Mouse (Mus musculus) embryonic facial prominence, embryonic 12.5 days (tissue): ENCODE data around the gene Ldlrap1. TPM values are rescaled to one million over a fixed set of nuclear protein-coding genes. Genes with fewer than 3 reads are reported as not detected.

Experiments
- ATAC-seq: fragments of 200-750 bp; cut with Nextera tagmentation; 2 replicates; pipeline ENCODE4 v1.8.0; 2017; ENCODE audit not compliant: insufficient number of reproducible peaks, insufficient read depth, low FRiP score, low TSS enrichment
- H3K27ac ChIP-seq: fragments of 300-500 bp; sonication (generic); 2 replicates; pipeline ENCODE4 v1.5.1; 2016; ENCODE audit warnings: mild to moderate bottlenecking
- H3K27me3 ChIP-seq: fragments of 300-500 bp; sonication (generic); 2 replicates; pipeline ENCODE4 v1.6.1; 2016; ENCODE audit warnings: mild to moderate bottlenecking, moderate library complexity
- H3K36me3 ChIP-seq: fragments of 300-500 bp; sonication (generic); 2 replicates; pipeline ENCODE4 v1.6.1; 2016; ENCODE audit warnings: mild to moderate bottlenecking
- H3K4me1 ChIP-seq: fragments of 300-500 bp; sonication (generic); 2 replicates; pipeline ENCODE4 v1.6.1; 2016
- H3K4me2 ChIP-seq: fragments of 300-500 bp; sonication (generic); replicated peaks from 2 replicates; pipeline ENCODE4 v1.6.1; 2016; ENCODE audit warnings: mild to moderate bottlenecking, moderate library complexity
- H3K4me3 ChIP-seq: fragments of 300-500 bp; sonication (generic); 2 replicates; pipeline ENCODE4 v1.5.1; 2016; ENCODE audit warnings: mild to moderate bottlenecking
- H3K9ac ChIP-seq: fragments of 300-500 bp; sonication (generic); 2 replicates; pipeline ENCODE4 v1.6.1; 2016; ENCODE audit warnings: mild to moderate bottlenecking, moderate library complexity
- H3K9me3 ChIP-seq: fragments of 300-500 bp; sonication (generic); 2 replicates; pipeline ENCODE4 v1.6.1; 2016; ENCODE audit warnings: mild to moderate bottlenecking, moderate library complexity
- WGBS: fragments of 180-500 bp; shearing (Covaris S2); methylation state at CpG from one replicate; pipeline ENCODE4 v1.1.7; 2016; 5-methylcytosine and 5-hydroxymethylcytosine counted together
- polyA plus RNA-seq: library from polyadenylated mRNA; unstranded; fragments of >200 nt; fragmentation: Nextera tagmentation; extraction: Ambion mirVana; gene quantifications from 2 replicates; pipeline ENCODE4 v1.2.1, GENCODE M21; 2016

The Ldlrap1 gene
- polyA plus RNA-seq, 1 experiment from 2014 or later = 21.8 TPM

DNA sequence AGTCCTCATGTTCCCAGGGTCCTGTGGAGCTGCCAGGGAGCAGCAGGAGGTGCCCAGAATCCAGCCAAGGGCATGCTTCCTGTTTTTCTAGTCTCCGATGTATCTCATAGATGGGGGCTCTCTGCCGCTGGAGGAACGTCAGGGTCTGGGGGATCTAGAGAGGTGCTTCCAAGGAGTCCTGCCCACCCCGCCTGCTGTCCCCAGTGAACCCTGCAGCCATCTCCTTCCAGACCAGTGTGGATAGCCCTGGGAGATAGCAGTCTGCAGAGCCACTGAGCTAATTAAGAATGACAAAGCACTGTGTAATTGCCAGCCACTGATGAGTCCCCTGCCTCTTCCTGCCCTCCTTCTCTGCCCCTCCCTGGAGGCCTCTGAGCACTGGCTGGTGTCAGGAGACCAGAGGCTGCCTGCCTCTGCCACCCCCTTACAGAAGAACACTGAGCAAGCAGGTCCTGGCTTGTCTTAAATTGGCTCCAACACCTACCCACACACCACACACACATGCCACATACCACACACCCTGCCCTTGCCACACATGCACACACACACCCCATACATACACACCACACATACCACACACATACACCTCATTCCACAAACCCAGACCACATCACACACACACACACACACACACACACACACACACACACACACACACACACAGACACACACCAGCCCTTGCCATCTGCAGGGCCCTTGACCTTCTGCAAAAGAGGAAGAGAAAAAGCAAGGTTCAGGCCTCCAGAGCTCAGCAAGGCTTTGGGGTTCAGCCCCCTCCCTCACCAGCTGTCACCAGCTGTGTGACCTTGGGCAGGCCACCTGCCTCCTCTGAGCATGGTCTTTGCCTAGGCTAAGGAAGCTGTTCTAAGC, 5.2 kb upstream of the Ldlrap1 start:
- H3K4me3 ChIP-seq = no peak overlapping the region
- peaks cover 12% of the 10 kb centered on the region for H3K27me3 ChIP-seq
- no peaks in the 10 kb centered on the region for H3K9me3 ChIP-seq
- 23% methylated on average over 4 of the region's 4 CpGs for WGBS
- no peak overlapping the region for H3K27ac ChIP-seq
- no peak overlapping the region for H3K9ac ChIP-seq
- H3K36me3 ChIP-seq = no peaks in the 10 kb centered on the region
- H3K4me1 ChIP-seq = peaks cover 25% of the 10 kb centered on the region
- ATAC-seq = no peak
- no peak overlapping the region for H3K4me2 ChIP-seq

DNA sequence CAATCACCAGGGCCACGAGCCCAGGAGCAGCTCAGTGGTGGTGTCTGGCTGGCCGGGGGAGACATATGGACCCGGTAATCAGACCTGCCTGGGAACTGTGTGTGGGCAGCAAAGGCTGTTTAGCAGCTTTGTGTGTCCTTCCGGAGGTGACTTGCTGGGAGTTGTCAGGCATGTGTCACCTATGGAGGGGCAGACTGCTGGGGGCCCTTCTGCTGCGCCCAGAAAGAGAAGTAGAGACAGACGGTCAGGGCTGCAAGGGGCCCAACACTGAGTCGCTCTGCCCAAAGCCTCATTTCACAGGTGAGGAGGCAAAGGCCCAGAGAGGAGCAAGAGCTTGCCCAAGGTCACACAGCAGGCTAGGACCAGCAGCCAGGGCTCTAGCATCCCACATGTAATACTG, 2.1 kb upstream of the Ldlrap1 start:
- WGBS = 69% methylated on average over 7 of the region's 7 CpGs
- no peak overlapping the region for H3K9ac ChIP-seq
- no peak overlapping the region for H3K4me3 ChIP-seq
- no peak overlapping the region for H3K4me2 ChIP-seq
- H3K27ac ChIP-seq = no peak overlapping the region
- H3K27me3 ChIP-seq = peaks cover 12% of the 10 kb centered on the region
- no peaks in the 10 kb centered on the region for H3K36me3 ChIP-seq
- no peak for ATAC-seq
- H3K4me1 ChIP-seq = peaks cover 27% of the 10 kb centered on the region
- no peaks in the 10 kb centered on the region for H3K9me3 ChIP-seq

DNA sequence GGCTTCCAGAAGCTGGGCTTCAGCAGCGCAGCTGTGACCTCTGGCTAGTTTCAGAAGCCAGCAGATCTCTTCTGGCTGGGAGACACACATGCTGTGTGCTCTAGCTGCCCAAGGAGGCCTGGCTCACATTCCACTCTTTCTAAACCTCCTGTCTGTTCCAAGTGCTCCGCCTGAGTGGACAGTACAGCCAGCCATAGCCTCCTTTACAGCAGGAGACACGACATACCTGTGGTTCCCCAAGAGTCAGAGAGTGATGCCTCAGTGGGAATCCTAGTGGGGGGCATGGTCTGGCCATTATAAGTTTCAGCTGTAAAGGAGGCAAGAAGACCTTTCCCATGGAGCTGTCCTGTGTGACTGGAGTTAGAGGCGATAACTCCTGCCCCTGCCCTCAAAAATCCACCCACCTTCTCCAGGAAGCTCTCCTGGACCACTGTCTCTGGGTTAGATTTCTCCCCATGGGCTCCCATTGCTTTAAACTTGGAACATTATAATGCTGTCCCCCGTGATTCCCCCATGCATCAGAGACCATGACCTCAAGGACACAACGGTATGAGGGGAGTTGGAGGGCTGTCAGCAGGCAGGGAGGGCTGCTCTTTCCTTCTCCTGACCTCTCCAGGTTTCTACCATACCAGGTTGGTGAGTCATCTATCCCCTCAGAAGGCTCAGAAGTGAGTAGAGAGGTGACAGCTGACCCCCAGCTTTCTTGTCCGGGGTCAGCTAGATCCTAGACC, 1.4 kb upstream of the Ldlrap1 start:
- ATAC-seq = no peak
- Histone ChIP-seq H3K27ac (no peak overlapping the region), H3K9me3 (no peaks in the 10 kb centered on the region), H3K27me3 (peaks cover 12% of the 10 kb centered on the region), H3K4me1 (peaks cover 27% of the 10 kb centered on the region), H3K4me3 (no peak overlapping the region), H3K9ac (no peak overlapping the region), H3K36me3 (no peaks in the 10 kb centered on the region), H3K4me2 (no peak overlapping the region)
- 61% methylated on average over 7 of the region's 7 CpGs for WGBS

DNA sequence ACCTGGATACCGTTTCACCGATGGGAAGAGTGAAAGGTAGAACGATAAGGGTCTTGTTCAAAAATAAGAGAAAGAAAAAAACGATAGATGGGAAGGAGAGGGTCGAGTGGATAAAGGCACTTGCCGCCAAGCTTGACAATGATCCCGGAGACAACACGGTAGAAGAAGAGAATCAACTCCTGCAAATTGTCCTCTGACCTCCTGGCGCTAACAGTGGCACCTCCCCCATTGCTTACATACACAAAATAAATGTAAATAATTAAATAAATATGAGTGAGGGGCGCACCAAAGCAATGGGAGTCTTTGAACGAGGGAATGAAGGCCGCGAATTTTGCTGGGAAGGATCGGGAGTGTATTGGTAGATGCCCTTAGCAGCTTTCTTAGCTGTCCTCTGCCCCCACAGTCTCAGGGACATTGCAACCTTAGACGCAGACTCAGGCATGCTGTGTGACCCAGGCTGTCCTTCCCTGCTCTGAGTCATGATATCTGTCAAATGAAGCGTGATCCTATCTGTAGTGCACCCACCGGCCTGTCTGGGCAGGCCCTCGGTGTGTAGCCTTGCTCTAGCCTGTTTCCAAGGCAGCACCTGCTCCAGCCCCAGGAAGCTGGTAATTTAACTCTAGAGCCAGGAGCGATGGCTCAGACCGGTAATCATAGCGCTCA, 533 bp upstream of the Ldlrap1 start:
- ATAC-seq = no peak
- Histone ChIP-seq H3K4me3 (peak overlapping the region; percentile 79), H3K4me1 (peaks cover 27% of the 10 kb centered on the region), H3K4me2 (peak overlapping the region; percentile 95), H3K9me3 (no peaks in the 10 kb centered on the region), H3K9ac (peak overlapping the region; percentile 83), H3K27me3 (peaks cover 12% of the 10 kb centered on the region), H3K27ac (no peak overlapping the region), H3K36me3 (no peaks in the 10 kb centered on the region)
- WGBS = 9% methylated on average over 21 of the region's 21 CpGs

DNA sequence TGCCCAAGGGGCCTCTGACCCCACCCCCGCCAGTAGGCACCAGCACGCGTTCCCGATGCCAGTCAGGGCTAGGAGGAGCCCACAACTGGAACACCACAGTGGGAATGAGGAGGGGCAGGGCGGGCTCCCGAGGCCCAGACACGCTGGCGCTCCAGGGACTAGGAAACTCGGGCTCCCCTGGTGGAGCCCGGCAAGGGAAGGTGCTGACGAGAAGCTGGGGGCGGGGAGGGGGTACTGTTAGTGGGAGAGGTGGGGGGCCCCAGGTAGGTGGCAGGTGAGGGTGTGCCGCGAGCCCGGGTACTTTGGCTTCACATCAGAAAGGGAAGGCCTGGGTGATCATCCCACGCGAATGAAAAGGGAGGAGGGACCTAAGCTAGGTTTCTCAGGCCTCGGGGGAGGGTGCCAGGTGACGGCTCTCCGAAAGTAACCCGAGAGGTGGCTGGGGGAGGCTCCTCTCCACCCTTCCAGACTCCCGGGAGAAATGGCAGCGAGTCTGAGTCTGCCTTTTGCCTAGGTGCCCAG, 859 bp downstream of the Ldlrap1 start:
- ATAC-seq = no peak
- Histone ChIP-seq H3K4me3 (peak overlapping the region; percentile 79), H3K9me3 (no peaks in the 10 kb centered on the region), H3K27ac (peak overlapping the region; percentile 60; the same call in 1 of the 2 replicates), H3K4me2 (peak overlapping the region; percentile 95), H3K4me1 (peaks cover 20% of the 10 kb centered on the region), H3K9ac (peak overlapping the region; percentile 83), H3K27me3 (peaks cover 12% of the 10 kb centered on the region), H3K36me3 (no peaks in the 10 kb centered on the region)
- 2% methylated on average over 23 of the region's 23 CpGs for WGBS

DNA sequence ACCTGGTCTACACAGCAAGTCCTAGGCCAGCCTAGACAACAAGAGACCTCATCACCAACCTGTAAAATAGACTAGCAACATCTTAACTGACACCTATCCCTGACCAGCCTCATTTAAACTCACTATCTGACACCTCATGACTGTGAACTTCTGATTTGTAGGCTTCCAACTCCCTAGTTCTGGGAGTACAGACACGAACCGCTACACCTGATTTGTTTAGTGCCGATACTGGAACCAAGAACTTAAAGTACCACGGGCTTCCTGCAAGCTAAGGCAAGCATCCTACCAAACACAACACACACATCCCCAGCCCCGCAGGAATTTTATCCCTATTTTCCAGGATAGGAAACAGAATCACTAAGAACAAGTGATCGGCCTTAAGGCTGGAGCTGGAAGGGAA, 1.5 kb downstream of the Ldlrap1 start:
- Histone ChIP-seq H3K9ac (peak overlapping the region; percentile 83; the same call in 1 of the 2 replicates), H3K4me2 (peak overlapping the region; percentile 95), H3K9me3 (no peaks in the 10 kb centered on the region), H3K4me1 (peaks cover 20% of the 10 kb centered on the region), H3K27me3 (peaks cover 12% of the 10 kb centered on the region), H3K4me3 (peak overlapping the region; percentile 79), H3K36me3 (no peaks in the 10 kb centered on the region), H3K27ac (no peak overlapping the region)
- no peak for ATAC-seq
- WGBS = 66% methylated on average over 6 of the region's 6 CpGs

DNA sequence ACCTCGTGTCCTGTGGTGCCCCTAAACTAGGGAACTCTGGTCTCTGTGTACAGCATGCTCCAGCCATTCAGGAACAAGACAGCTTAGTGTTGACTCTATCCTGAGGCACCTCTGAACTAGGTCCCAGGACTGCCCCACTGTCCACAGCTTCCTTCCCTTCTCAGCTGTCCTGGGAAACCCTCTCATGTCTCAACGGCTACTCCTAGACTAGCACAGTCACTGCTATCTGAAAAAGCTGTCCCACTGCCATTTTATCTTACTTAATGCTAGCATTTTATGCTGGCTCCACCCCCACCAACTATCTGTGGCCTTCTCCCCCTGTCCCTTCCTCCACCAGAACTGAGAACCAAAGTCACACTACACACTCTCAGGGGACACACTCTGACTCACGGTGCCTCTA, 3.5 kb downstream of the Ldlrap1 start:
- H3K4me3 ChIP-seq = no peak overlapping the region
- peaks cover 5% of the 10 kb centered on the region for H3K27me3 ChIP-seq
- H3K4me1 ChIP-seq = peaks cover 38% of the 10 kb centered on the region
- H3K9ac ChIP-seq = no peak overlapping the region
- H3K36me3 ChIP-seq = no peaks in the 10 kb centered on the region
- H3K4me2 ChIP-seq = no peak overlapping the region
- ATAC-seq = no peak
- no peaks in the 10 kb centered on the region for H3K9me3 ChIP-seq
- H3K27ac ChIP-seq = no peak overlapping the region
- WGBS = 69% methylated on average over 3 of the region's 3 CpGs

DNA sequence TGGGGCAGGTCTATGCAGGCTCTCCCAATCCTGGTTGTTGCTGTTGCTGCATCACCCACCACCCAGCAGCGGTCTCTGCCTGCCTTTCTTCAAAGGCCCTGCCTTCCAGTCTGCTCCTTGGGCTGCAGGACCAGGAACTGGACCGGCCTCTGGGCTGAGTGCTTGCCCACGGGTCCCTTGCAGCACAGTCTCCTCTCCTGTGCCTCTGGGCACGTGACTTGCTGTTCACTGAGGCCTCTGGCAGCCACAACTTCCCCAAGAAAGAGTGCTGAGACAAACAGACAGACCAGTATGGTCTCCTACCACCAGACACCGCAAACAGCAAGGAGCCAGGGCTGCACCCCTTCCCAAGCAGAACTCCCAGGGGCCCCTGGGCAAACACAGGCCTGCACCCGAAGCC, 5.5 kb downstream of the Ldlrap1 start:
- Histone ChIP-seq H3K36me3 (no peaks in the 10 kb centered on the region), H3K9me3 (no peaks in the 10 kb centered on the region), H3K9ac (no peak overlapping the region), H3K27ac (0 out of 2 replicates have a peak overlapping the region, but pooled peaks have one; percentile 12), H3K4me3 (no peak overlapping the region), H3K4me2 (no peak overlapping the region), H3K27me3 (no peaks in the 10 kb centered on the region), H3K4me1 (peaks cover 31% of the 10 kb centered on the region)
- 72% methylated on average over 6 of the region's 6 CpGs for WGBS
- ATAC-seq = no peak

DNA sequence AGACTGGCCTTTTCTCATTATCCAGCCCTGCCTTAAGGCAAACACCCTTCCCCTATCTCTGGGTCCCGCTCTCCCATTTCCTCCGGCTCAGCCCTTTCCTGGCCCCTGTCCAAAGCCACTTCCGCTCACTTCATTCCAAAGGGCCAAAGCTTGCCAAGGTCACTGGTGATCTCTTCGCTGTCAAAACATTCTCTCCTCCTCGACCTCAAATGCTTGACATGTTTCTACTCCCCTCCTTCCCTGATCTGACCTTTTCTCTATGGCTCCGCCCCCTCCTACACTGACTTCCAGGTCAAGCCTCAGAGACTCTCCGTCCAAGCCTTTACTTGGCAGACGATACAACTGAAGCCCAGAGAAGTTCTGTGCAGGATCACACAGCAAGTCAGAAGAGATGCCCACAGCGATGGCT, 7.0 kb downstream of the Ldlrap1 start:
- no peak overlapping the region for H3K4me2 ChIP-seq
- ATAC-seq = no peak
- H3K9ac ChIP-seq = no peak overlapping the region
- 49% methylated on average over 9 of the region's 9 CpGs for WGBS
- no peaks in the 10 kb centered on the region for H3K9me3 ChIP-seq
- no peak overlapping the region for H3K4me3 ChIP-seq
- peaks cover 22% of the 10 kb centered on the region; the same call in 1 of the 2 replicates for H3K4me1 ChIP-seq
- H3K36me3 ChIP-seq = no peaks in the 10 kb centered on the region
- H3K27ac ChIP-seq = 0 out of 2 replicates have a peak overlapping the region, but pooled peaks have one; percentile 7
- 0 out of 2 replicates have a peak, but pooled peaks cover 5% of the 10 kb centered on the region for H3K27me3 ChIP-seq

DNA sequence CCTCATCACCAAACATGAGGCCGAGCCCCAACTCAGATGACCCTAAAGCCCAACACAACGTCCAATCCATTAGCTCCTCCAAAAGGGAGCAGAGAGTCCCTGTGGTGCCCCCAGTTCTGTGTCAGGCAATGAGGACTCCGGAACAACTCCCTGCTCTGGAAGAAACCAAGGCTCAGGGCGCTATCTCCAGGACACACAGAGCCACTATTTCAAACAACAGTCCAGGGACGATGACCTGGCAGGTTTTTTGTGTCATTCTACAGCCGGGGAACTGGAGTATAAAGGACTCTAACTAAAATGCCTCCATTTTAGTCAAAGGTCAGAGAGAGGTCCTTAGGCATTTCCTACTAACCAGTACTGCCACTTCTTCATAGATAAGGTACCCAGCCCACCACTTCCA, 7.5 kb downstream of the Ldlrap1 start:
- H3K9me3 ChIP-seq = no peaks in the 10 kb centered on the region
- no peaks in the 10 kb centered on the region for H3K36me3 ChIP-seq
- H3K27ac ChIP-seq = no peak overlapping the region
- 73% methylated on average over 6 of the region's 6 CpGs for whole genome bisulfite sequencing
- H3K9ac ChIP-seq = no peak overlapping the region
- ATAC-seq = no peak
- H3K4me1 ChIP-seq = peaks cover 23% of the 10 kb centered on the region; the same call in 1 of the 2 replicates
- H3K4me2 ChIP-seq = no peak overlapping the region
- H3K4me3 ChIP-seq = no peak overlapping the region
- 0 out of 2 replicates have a peak, but pooled peaks cover 5% of the 10 kb centered on the region for H3K27me3 ChIP-seq

DNA sequence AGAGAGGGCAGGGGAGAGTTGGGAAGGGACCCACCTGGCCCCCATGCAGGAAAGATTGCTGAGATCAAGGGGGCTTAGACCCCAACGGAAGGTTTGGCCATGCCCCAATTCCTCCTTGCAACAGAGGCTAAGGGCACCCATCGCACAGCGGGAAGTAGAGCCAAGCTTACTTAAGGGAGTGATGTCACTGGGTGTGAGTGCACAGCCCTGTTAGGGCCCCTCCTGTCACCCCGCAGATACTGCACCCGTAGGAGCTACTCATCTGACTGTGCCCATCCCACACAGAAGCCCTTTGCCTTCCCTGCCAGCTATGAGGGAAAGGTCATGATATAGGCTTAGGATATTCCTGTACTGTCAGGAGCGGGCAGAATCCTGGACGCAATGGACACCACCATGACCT, 8.3 kb downstream of the Ldlrap1 start:
- Histone ChIP-seq H3K4me2 (no peak overlapping the region), H3K4me3 (no peak overlapping the region), H3K9me3 (no peaks in the 10 kb centered on the region), H3K27me3 (0 out of 2 replicates have a peak, but pooled peaks cover 5% of the 10 kb centered on the region), H3K27ac (no peak overlapping the region), H3K36me3 (no peaks in the 10 kb centered on the region), H3K9ac (no peak overlapping the region), H3K4me1 (peaks cover 28% of the 10 kb centered on the region; the same call in 1 of the 2 replicates)
- ATAC-seq = no peak
- WGBS = 92% methylated on average over 7 of the region's 7 CpGs
